Mouse (Mus musculus): ENCODE measurements around the gene Kcnk6.
"Not testable (repeated sequence)": the region's sequence is repeated elsewhere in the genome, so short reads cannot be mapped to it uniquely, and the experiment has no call there.

Kcnk6 gene

GRCm38 (mm10) chr7:29247314-29247700 is 15.0 kb upstream of the Kcnk6 start:
- peak in 1 of 2 experiments; percentile 68 for DNase-seq (ENCODE audit: low spot score in 2 of 2)

GRCm38 (mm10) chr7:29246619-29247313 is 14.5 kb upstream of the Kcnk6 start:
- DNase-seq (ENCODE audit: low spot score in 2 of 2) = no peak

- DNase-seq (ENCODE audit: low spot score in 2 of 2) = no peak
These were observed 13.7 kb upstream of the Kcnk6 start for GRCm38 (mm10) chr7:29246015-29246414.

GRCm38 (mm10) chr7:29244732-29245416 is 12.6 kb upstream of the Kcnk6 start:
- DNase-seq (ENCODE audit: low spot score in 2 of 2) = no peak

GRCm38 (mm10) chr7:29238019-29238967 is 6.0 kb upstream of the Kcnk6 start, which contains the start of gene Yif1b:
Gene Yif1b (plus strand): TSS chr7:29238329.
- DNase-seq (ENCODE audit: low spot score in 2 of 2) = peak; percentile 96 to 97

- not testable (repeated sequence) for DNase-seq (ENCODE audit: low spot score in 2 of 2)
These were observed 5.3 kb upstream of the Kcnk6 start for GRCm38 (mm10) chr7:29237596-29237995.

- no peak for DNase-seq (ENCODE audit: low spot score in 2 of 2)
These were observed 4.3 kb upstream of the Kcnk6 start for GRCm38 (mm10) chr7:29236593-29236992.

- no peak for DNase-seq (ENCODE audit: low spot score in 2 of 2)
These were observed 2.3 kb upstream of the Kcnk6 start for GRCm38 (mm10) chr7:29234661-29235060.

- no peak for DNase-seq (ENCODE audit: low spot score in 2 of 2)
These were observed 1.4 kb upstream of the Kcnk6 start for GRCm38 (mm10) chr7:29233745-29234144.

GRCm38 (mm10) chr7:29231517-29231916 is 798 bp downstream of the Kcnk6 start:
- DNase-seq (ENCODE audit: low spot score in 2 of 2) = no peak

- DNase-seq (ENCODE audit: low spot score in 2 of 2) = no peak
These were observed 1.8 kb downstream of the Kcnk6 start for GRCm38 (mm10) chr7:29230560-29230959.

- DNase-seq (ENCODE audit: low spot score in 2 of 2) = no peak
These were observed 4.1 kb downstream of the Kcnk6 start for GRCm38 (mm10) chr7:29228202-29228601.

GRCm38 (mm10) chr7:29225520-29225919 is 6.8 kb downstream of the Kcnk6 start:
- no peak for DNase-seq (ENCODE audit: low spot score in 2 of 2)

- DNase-seq (ENCODE audit: low spot score in 2 of 2) = peak in 1 of 2 experiments; percentile 36
These were observed 7.4 kb downstream of the Kcnk6 start for GRCm38 (mm10) chr7:29224756-29225394.

GRCm38 (mm10) chr7:29214846-29215245 is 17.5 kb downstream of the Kcnk6 start:
- DNase-seq (ENCODE audit: low spot score in 2 of 2) = no peak

GRCm38 (mm10) chr7:29214236-29214635 is 18.1 kb downstream of the Kcnk6 start:
- DNase-seq (ENCODE audit: low spot score in 2 of 2) = no peak

GRCm38 (mm10) chr7:29213675-29214082 is 18.6 kb downstream of the Kcnk6 start, which contains the start of gene Catsperg1:
Gene Catsperg1 (minus strand): TSS chr7:29214035.
- no peak for DNase-seq (ENCODE audit: low spot score in 2 of 2)

- not testable (repeated sequence) for DNase-seq (ENCODE audit: low spot score in 2 of 2)
These were observed 19.3 kb downstream of the Kcnk6 start for GRCm38 (mm10) chr7:29212775-29213560.

- DNase-seq (ENCODE audit: low spot score in 2 of 2) = no peak
These were observed 20.0 kb downstream of the Kcnk6 start for GRCm38 (mm10) chr7:29212199-29212765.
